Mouse (Mus musculus) C2C12 (cell line): ENCODE measurements around the gene Rftn2. TPM values are rescaled to one million over a fixed set of nuclear protein-coding genes. Genes with fewer than 3 reads are reported as not detected.

Source experiments
- H3K27me3 ChIP-seq: one replicate; pipeline ENCODE4 v1.6.1; 2011; ENCODE audit not compliant: control insufficient read depth, insufficient read depth, insufficient read length
- H3K36me3 ChIP-seq: one replicate; pipeline ENCODE4 v1.6.1; 2011; ENCODE audit not compliant: control insufficient read depth, insufficient read depth
- H3K4me3 ChIP-seq: one replicate; pipeline ENCODE4 v1.5.1; 2011; ENCODE audit warnings: mild to moderate bottlenecking, control low read depth; ENCODE audit not compliant: poor library complexity, insufficient read depth, severe bottlenecking
- H3K79me2 ChIP-seq: one replicate; pipeline ENCODE4 v1.6.1; 2011; ENCODE audit not compliant: control insufficient read depth, insufficient read depth
- H3K79me3 ChIP-seq: one replicate; pipeline ENCODE4 v1.6.1; 2011; ENCODE audit warnings: low read depth, control low read depth
- H3ac ChIP-seq: one replicate; pipeline ENCODE3; 2011; ENCODE audit warnings: low read depth; ENCODE audit not compliant: control insufficient read depth, insufficient read length
- CEBPB ChIP-seq: IDR thresholded peaks from one replicate; pipeline ENCODE4 v1.6.1; 2011; ENCODE audit warnings: low read depth, mild to moderate bottlenecking, control low read depth, moderate library complexity
- CTCF ChIP-seq: IDR thresholded peaks from one replicate; pipeline ENCODE4 v1.5.1; 2011; ENCODE audit not compliant: control insufficient read depth, insufficient read depth, insufficient read length
- FOSL1 ChIP-seq: IDR thresholded peaks from one replicate; pipeline ENCODE4 v1.8.0; 2011; ENCODE audit warnings: mild to moderate bottlenecking, low read length; ENCODE audit not compliant: poor library complexity, insufficient read depth, severe bottlenecking
- MAX ChIP-seq: IDR thresholded peaks from one replicate; pipeline ENCODE4 v1.6.1; 2011; ENCODE audit warnings: mild to moderate bottlenecking, control low read depth
- MYOD1 ChIP-seq: IDR thresholded peaks from one replicate; pipeline ENCODE4 v1.6.1; 2011; ENCODE audit warnings: low read depth; ENCODE audit not compliant: control insufficient read depth, insufficient read length
- MYOG ChIP-seq: IDR thresholded peaks from one replicate; pipeline ENCODE4 v1.6.1; 2011; ENCODE audit not compliant: control insufficient read depth, insufficient read length; ENCODE audit errors: extremely low read depth
- USF1 ChIP-seq: IDR thresholded peaks from one replicate; pipeline ENCODE4 v1.6.1; 2011; ENCODE audit warnings: low read depth, mild to moderate bottlenecking, control low read depth, moderate library complexity
- polyA plus RNA-seq: library from polyadenylated mRNA; unstranded; fragments of >200 nt; fragmentation: generic; extraction: Trizol; gene quantifications from one replicate; pipeline ENCODE4 v1.2.1, GENCODE M21; 2012; ENCODE audit warnings: missing spikeins

Gene Rftn2
- polyA plus RNA-seq, 1 experiment, result 13.0 TPM

DNA sequence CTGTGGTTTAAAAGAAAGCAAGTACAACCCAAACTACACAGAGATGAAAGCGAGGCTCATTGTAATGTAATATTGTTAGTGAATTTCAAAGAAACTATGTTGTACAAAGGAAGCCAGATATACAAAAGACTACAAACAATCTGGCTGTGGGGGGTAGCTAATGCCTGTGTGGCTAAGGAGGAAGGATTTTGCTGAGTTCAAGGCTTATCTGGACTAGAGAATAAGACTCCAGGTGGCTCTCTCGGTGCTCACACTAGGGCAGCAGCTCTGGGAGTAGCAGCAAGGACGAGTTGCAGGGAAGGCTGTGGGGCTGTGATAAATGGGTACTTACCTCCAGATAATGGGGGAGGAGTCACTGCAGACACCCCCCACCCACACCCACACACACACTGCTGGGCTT, 27.9 kb downstream of the Rftn2 start:
- Histone ChIP-seq H3K36me3 (no peaks in the 10 kb centered on the region), H3K79me3 (no peaks in the 10 kb centered on the region), H3ac (no peak overlapping the region)

DNA sequence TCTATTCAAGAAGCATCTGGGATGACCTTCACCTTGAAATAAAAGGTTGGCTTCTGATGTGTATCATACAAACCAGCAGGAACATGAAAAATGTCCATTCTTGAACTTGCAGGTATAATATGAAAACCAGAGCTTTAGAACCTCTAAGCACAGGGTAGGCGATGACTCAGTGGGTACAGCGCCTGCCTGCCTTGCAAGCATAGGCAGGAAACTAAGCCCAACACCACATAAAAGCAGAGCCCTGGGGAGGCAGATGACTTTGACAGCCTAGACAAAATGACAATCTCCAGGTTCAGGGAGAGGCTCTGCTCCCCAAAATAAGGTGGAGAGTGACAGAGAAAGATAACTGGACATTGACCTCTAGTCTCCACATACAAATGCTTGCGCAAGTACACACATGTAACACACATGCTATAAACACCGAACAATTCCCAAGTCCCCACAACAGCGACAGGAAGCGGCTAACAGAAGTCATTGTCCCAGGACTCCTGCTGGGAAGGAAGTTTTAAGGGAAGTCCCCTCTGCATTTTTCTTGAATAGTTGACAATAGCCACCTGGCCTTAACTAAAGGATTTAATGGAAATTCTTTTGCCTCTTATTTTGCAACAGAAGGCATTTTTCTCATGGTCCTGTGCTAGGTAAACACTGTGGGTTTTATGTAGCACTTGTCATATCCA, 30.1 kb downstream of the Rftn2 start:
- no peak overlapping the region for H3K4me3 ChIP-seq
- H3K79me3 ChIP-seq, result no peaks in the 10 kb centered on the region
- H3K79me2 ChIP-seq, result no peaks in the 10 kb centered on the region
- no peaks in the 10 kb centered on the region for H3K36me3 ChIP-seq
- no peaks in the 10 kb centered on the region for H3K27me3 ChIP-seq
- H3ac ChIP-seq, result no peak overlapping the region
- TF ChIP-seq MYOD1 (no peak), CTCF (no peak), USF1 (no peak), FOSL1 (no peak), CEBPB (no peak), MAX (no peak), MYOG (no peak)

More for the DNA sequence above, 27.9 kb downstream of the Rftn2 start:
- H3K27me3 ChIP-seq, result no peaks in the 10 kb centered on the region
- no peaks in the 10 kb centered on the region for H3K79me2 ChIP-seq
- no peak overlapping the region for H3K4me3 ChIP-seq
- no peak for TF ChIP-seq MYOD1
- TF ChIP-seq FOSL1, result no peak
- TF ChIP-seq MAX, result no peak

DNA sequence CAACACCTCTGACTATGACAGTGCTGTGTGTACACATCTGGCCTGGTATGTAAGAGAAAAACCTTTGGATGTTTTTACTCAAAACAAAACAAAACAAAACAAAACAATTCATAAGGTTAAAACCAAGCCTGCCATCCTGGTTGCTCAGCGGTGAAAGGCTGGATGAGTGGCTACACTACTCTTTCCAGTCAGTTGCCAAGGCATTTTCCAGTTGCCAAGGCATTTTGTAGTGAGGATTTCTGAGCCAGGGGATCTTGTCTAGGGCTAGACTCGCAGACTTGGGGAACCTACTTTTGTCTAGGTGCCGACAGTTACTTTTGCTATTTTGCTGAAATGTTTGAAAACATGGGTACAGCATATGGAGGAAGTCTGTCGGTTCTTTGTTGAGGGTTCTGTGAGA, 31.6 kb downstream of the Rftn2 start:
- Histone ChIP-seq H3K27me3 (no peaks in the 10 kb centered on the region), H3K4me3 (no peak overlapping the region), H3K79me2 (no peaks in the 10 kb centered on the region), H3ac (no peak overlapping the region), H3K36me3 (no peaks in the 10 kb centered on the region), H3K79me3 (no peaks in the 10 kb centered on the region)
- TF ChIP-seq MYOG (no peak), MYOD1 (no peak), CTCF (no peak), MAX (no peak), CEBPB (no peak), FOSL1 (no peak), USF1 (no peak)

DNA sequence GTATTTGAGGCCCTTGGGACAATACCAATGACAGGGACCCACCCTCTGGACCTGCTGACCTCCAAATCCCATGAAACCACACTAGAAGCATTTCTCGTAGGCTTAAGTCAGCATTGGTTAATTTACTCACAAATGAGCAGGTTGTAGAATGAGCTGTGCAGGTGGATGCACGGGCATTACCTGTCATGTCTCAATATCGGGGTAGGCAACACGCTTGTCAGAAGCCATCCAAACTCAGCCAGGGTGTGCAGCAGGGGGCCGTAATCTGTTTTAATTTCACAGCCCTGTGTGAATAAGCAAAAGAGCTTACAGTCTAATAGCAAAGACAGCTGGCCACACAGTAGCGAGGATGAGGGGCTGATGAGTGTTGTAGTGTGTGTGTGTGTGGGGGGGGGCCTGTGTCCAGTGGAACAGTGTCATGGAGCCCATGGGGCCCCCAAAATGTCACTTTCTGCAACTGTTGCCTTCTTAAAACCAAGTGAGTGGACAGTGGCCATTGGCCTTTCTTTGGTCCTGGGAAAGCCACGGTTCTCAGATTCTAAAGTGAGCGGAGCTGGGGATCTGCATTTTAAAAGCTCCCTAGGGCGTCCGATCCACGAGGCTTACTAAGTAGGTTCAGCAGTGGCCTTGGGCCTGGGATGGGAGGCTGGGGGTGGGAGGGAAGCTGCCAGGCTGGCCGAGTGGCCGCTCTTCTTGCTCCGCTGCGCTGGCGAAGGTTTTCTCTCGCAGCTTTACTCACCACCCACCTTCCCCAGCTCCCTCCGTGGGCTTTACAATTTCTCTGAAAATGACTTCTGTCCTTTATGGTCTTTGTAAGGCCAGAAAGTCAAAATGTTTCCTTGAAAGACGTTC, 32.3 kb downstream of the Rftn2 start:
- TF ChIP-seq USF1 (no peak), MYOD1 (no peak), FOSL1 (no peak), MAX (no peak), CTCF (no peak), MYOG (no peak), CEBPB (no peak)
- no peaks in the 10 kb centered on the region for H3K79me2 ChIP-seq
- H3K79me3 ChIP-seq, result no peaks in the 10 kb centered on the region
- no peak overlapping the region for H3K4me3 ChIP-seq
- no peak overlapping the region for H3ac ChIP-seq
- no peaks in the 10 kb centered on the region for H3K27me3 ChIP-seq
- no peaks in the 10 kb centered on the region for H3K36me3 ChIP-seq

DNA sequence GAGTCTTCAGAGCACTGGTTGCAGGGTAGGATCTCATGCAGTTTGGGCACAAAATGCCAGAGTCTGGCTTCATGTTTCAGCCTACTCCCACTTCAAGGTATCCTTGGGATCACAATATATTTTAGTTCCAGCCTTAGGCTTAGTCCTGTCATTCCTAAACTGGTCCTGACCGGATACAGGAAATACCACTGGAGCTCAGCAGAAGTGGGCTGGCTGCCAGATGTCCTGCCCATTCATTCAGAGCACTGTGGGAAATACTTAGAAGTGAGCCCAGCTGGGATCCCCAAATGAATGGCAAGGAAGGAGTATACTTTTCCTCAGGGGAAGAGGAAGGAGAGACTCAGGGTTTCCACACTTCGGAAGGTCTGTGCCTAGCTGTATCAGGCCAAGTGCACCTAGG, 33.3 kb downstream of the Rftn2 start:
- H3K36me3 ChIP-seq, result no peaks in the 10 kb centered on the region
- no peaks in the 10 kb centered on the region for H3K79me2 ChIP-seq
- H3K79me3 ChIP-seq, result no peaks in the 10 kb centered on the region
- TF ChIP-seq CTCF, result no peak
- no peaks in the 10 kb centered on the region for H3K27me3 ChIP-seq
- no peak overlapping the region for H3K4me3 ChIP-seq
- H3ac ChIP-seq, result no peak overlapping the region

DNA sequence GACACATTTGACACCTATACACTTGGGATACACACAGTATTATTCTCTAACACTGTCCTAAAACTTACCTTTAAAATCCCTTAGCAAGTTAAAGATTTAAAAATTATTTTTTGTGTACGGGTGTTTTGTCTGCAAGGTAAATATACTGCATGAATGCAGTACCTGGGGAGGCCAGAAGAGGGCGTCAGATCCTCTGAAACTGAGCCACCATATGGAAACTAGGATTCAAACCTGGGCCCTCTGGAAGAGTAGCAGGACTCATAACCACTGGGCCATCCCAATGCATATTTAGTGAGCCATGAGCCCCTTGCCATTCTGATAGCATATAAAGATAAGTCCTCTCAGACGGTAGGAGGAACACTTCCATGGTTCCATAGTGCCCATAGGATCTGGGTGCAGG, 33.8 kb downstream of the Rftn2 start:
- Histone ChIP-seq H3K27me3 (no peaks in the 10 kb centered on the region), H3K79me2 (no peaks in the 10 kb centered on the region), H3K79me3 (no peaks in the 10 kb centered on the region), H3ac (no peak overlapping the region), H3K4me3 (no peak overlapping the region), H3K36me3 (no peaks in the 10 kb centered on the region)
- TF ChIP-seq FOSL1 (no peak), MYOD1 (no peak), USF1 (no peak), CEBPB (no peak), CTCF (peak; percentile 47), MYOG (no peak), MAX (no peak)
